Mouse (Mus musculus): ENCODE measurements around the gene Nmt1.

DNA sequence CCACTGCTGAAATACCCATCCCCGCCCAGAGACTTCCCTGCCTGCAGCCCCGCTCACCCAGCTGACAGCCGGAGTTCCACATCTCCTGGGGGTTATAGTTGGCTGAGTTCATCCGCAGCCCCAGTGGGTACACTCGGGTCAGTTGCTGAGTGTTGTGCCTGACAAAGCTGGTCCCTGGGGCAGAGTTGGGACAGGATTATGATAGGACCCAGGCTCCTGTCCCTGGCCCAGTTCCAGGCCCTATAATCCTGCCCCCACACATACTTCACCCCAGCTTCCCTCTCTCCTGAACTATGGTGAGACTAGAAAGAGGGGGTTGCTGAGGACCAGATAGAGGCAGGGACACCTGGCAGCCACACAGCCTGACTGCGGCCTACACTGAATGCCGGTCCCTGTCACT lies 45.7 kb downstream of the Nmt1 start:
- TF ChIP-seq EP300 (IDR thresholded peaks at IDR 0.05; ENCODE audit: insufficient read depth, low read depth, low read length) (no peak), POLR2A (IDR thresholded peaks at IDR 0.05; ENCODE audit: insufficient read depth, low read length) (no peak), CTCF (IDR thresholded peaks at IDR 0.05; ENCODE audit: low read depth, low read length) (no peak)

Data from ES-Bruce4 (cell line).